Mouse (Mus musculus) T-cell, adult 66 days (primary cell): Measurements from ENCODE around the gene Cenpx. TPM values are rescaled to one million over a fixed set of nuclear protein-coding genes. Genes with fewer than 3 reads are reported as not detected.

ENCODE experiments used
- total RNA-seq, 2 experiments: library from RNA; stranded (reverse); gene quantifications; 3 replicates in 1 of 2; 4 replicates in 1 of 2; pipeline ENCODE4 v1.2.4; 2023

Gene Cenpx
- 10 to 100 TPM; 32.7 to 35.1 TPM for total RNA-seq

DNA sequence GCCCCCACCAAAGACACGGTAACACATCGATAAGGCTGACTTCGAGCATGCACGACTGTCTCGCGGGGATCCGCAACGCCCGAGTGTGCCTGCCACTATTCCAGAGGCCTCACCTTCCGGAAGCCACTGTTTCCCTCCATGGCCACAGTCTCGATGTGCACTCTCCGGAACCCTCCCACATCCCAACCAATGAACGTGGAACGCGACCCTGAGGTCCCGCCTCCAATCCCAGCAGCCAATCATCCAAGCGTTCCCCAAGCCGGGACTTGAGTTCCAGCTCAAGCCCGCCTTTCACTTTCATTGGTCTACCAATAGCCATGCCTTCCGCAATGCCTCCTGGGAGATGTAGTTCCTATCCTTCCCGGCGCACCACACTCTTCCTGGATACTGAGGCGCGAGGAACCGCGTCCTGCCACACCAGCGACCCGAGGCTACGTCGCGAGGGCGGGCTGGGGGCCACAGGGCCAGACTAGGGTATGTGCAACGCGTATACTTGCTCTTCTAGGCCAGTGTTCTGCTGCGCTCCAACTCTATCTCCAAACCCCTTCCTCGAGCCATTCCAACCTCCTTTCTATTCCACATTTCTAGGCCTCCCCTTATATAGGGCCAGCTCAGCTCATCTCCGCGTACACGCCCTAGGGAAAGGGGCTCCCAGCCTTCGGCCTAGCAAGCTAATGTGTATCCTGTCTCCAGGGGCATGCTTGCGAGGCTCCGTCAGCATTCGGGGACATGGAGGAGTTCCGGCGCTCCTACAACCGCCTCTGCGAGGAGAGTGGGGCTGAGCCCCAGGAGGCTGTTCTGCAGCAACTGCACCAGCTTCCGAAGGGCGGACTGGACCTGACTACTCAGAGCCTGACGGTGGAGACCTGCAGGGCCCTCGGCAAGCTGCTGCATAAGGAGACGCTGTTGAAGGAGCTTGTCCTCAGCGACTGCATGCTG lies at the start of gene Cenpx, which contains the start of gene Lrrc45:
TSS of gene Cenpx (minus strand) at position 159 of the 939 bp plus-strand sequence.
TSS of gene Lrrc45 (plus strand) at position 346 of the 939 bp plus-strand sequence.

DNA sequence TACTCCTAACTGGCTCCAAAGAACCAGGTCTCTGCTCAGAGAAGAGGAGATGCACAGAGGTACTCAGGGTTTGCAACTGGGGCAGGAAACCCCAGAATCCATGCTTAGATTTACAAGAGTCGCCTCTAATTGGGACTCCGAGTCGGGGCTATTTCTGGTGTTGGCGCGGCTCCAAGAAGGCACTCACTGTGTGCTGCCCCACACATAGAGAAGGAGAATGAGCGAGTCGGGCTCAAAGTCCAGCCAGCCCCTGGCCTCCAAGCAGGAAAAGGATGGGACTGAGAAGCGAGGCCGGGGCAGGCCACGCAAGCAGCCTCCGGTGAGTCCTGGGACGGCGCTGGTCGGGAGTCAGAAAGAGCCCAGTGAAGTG lies 49.1 kb upstream of the Cenpx start, which contains the start of gene Hmga1b:
TSS of gene Hmga1b (plus strand) at position 123 of the 370 bp plus-strand sequence.

DNA sequence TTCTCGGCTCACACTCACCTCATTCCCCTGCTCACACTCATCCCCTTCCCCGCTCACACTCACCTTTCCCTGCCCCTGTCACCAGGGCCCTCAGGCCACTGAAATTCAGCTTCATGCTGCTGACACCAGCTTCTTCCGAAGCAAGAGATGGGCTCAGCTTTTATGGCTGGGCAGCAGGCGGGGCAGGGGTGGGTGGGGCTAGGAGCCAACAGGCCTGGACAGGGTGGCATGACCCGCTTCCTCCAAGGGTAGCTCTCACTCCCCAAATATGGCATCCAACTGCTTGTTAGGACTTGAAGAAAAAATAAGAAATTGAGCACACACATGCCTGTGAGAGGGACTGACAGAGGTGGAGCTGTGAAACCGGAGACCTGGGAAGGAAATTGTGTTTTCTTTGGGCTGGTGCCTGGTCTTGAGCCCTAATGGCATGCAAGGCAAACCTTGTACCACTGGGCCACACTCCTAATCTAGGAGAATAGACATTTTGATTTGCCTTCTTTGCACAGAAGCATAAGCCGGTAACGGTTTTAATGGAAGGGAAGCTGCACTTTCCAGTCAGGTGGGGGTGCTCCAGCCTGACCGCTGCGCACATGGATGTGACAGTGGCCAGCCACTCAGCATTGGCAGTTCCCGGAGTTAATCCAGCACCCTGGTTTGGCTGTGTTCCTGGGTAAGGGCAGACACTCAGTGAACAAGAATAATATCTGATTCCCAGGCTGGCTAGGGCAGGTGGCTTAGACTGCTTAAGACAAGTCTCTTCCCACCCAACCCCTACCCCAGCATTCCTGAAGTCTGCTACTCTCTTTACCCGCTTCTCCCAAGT lies 18.5 kb upstream of the Cenpx start, which contains the start of gene Cbr2:
TSS of gene Cbr2 (minus strand) at position 257 of the 823 bp plus-strand sequence.

DNA sequence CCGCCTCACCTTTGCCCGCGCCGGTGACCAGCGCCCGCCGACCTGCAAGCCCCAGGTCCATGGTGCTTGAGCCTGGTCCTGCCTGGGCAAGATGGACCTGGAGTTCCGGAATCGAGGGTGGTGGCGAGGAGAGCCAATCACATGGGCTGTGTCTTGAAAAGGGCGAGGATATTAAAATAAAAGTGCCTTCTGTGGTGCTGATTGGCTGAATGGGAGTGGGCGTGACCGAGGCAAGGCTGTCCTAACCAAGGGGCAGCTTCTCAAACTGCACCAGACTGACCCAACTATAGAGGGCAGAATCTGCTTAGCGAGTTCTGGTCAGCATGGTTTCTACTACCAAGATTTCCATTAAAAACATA lies 13.6 kb upstream of the Cenpx start, which contains the start of gene Dcxr:
TSS of gene Dcxr (minus strand) at position 113 of the 359 bp plus-strand sequence.

DNA sequence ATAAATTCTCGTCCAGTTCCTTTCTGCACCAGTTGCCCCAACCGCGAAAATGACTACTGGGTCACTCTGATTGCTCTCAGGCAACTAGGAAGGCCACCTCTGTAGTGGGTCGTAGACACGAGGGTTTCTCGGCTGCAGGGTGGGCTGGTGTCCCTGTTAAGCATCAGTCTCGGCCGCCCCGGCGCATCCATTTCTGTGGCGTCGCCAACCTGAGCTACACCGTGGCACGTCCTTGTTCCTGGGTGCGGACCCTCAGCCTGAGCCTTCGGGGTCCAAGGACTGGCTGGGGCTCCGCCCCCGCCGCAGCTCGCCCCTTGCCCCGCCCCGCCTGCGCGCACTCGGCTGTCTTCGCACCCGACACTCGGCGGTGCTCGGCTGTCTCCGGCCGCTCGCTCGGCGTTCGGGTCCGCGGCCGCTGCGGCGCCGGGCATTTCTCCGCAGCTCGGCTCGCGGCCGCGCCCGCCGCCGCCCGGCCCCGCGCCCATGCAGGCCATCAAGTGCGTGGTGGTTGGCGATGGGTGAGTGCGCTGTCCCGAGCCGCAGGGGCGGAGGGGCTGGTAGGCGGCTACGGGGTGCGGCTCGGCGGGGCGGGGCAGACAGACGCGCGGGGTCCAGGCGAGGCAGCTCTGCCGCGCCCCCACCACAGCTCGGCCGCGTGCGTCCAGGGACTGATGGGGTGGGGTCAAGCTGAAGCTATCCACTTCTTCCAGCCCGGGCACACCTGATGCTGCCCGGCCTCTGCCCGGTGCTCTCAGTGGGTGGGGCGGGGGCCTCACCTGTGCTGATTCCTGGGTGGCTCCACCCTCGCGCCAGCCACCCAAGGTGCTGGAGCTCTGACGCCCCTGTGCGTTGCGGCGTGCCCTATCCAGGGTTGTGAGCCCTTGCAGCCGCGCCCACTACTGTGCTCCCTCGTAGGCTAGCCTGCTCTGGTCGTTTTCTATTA lies 7.9 kb upstream of the Cenpx start, which contains the start of gene Rac3:
TSS of gene Rac3 (plus strand) at position 347 of the 943 bp plus-strand sequence.

DNA sequence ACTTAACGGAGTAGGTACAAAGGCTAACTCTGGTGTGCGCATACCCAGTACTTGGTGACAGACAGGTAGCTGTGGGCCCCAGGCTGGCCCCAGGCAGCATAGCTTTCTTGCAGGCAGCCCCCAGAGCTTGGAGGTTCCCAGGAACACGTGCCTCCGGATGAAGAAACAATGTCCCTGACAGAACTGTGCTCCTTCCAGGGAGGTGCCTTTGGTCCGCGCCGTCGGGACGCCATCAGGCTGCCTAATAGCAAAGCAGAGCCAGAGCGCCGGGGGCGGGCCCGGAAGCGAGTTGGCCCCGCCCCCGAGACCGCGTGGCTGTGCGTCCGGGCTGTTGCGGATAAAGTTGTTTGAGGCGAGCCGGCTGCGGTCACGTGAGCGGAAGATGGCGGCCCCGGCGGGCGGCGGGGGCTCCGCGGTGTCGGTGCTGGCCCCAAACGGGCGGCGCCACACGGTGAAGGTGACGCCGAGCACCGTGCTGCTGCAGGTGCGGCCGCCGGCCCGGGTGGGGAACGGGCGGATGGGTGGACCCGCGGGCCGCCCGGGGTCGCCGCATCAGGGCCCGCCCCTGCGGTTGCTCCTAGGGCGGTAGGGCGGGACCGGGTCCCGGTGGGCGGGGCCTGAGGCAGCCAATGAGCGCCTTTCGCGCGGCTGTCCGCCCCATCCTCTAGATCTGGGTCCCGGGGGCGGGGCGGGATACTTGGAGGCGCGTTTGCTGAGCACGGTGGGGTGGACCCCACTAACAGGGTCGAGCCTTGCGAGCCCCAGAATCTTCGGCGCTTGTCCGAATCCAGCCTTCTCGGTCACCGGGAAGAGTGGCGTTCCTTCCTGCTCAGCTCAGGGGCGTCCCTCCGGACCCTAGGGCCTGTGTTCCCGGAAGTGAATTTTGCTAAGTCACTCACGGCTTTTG lies 40.6 kb downstream of the Cenpx start, which contains the start of gene Aspscr1:
TSS of gene Aspscr1 (plus strand) at position 287 of the 907 bp plus-strand sequence.

DNA sequence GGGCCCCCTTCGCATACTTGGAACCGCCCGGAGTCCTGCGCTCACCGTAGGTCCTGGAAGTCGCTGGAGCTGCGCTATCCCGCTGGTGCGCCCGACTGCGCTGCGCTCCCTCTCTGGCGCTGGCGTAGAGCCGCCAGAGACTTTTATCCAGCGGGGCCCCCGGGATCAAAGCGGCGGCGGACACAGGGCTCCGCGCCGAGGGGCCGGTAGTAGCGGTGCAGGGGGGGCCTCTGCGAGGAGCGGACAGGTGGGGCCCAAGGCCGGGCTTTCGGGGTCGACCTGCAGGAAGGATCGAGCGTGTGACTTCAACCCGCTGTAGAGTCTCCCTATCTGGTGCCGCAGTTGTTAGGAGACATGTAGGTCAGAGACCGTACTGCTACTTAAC lies 52.5 kb downstream of the Cenpx start, which contains the start of gene Notum:
TSS of gene Notum (minus strand) at position 100 of the 385 bp plus-strand sequence.

Other genes starting within 250 kb of the Cenpx start
- 10 to 100 TPM; 14.0 to 17.5 TPM for gene Arl16, start 246.1 kb downstream of the Cenpx start, total RNA-seq
- gene Mrpl12, start 229.1 kb downstream of the Cenpx start, total RNA-seq: 10 to 100 TPM; 39.9 to 42.8 TPM
- gene Slc25a10, start 221.9 kb downstream of the Cenpx start, total RNA-seq: 10 to 100 TPM; 11.3 to 13.5 TPM
- not detected for gene Gcgr, start 183.0 kb downstream of the Cenpx start, total RNA-seq
- 10 to 100 TPM; 41.4 to 41.6 TPM for gene Mcrip1, start 164.0 kb downstream of the Cenpx start, total RNA-seq
- not detected for gene Ppp1r27, start 162.6 kb downstream of the Cenpx start, total RNA-seq
- gene P4hb, start 140.5 kb downstream of the Cenpx start, total RNA-seq: 100 to 1,000 TPM; 159 to 168 TPM
- 100 to 1,000 TPM; 410 to 436 TPM for gene Arhgdia, start 132.1 kb downstream of the Cenpx start, total RNA-seq
- gene Alyref, start 115.4 kb downstream of the Cenpx start, total RNA-seq: 100 to 1,000 TPM; 112 to 138 TPM
- 10 to 100 TPM; 80.1 to 83.9 TPM for gene Anapc11, start 115.3 kb downstream of the Cenpx start, total RNA-seq
- gene Npb, start 105.3 kb downstream of the Cenpx start, total RNA-seq: 1 to 10 TPM; 2.4 to 4.5 TPM
- gene Pcyt2, start 95.8 kb downstream of the Cenpx start, total RNA-seq: 100 to 1,000 TPM; 131 to 143 TPM
- gene Sirt7, start 88.5 kb downstream of the Cenpx start, total RNA-seq: 100 to 1,000 TPM; 132 to 138 TPM
- 10 to 100 TPM; 26.8 to 34.7 TPM for gene Mafg, start 80.1 kb downstream of the Cenpx start, total RNA-seq
- 1 to 10 TPM; 1.8 to 2.8 TPM for gene Pycr1, start 70.0 kb downstream of the Cenpx start, total RNA-seq
- not detected for gene Myadml2, start 65.6 kb downstream of the Cenpx start, total RNA-seq
- not detected for gene Notum, start 52.6 kb downstream of the Cenpx start, total RNA-seq
- gene Aspscr1, start 40.8 kb downstream of the Cenpx start, total RNA-seq: 100 to 1,000 TPM; 100 to 106 TPM
- gene Lrrc45, start 187 bp upstream of the Cenpx start, total RNA-seq: 10 to 100 TPM; 32.4 to 37.7 TPM
- gene Rac3, start 7.7 kb upstream of the Cenpx start, total RNA-seq: 1 to 10 TPM in 1 of 2 experiments, not detected in 1; 1.4 TPM
- gene Dcxr, start 13.5 kb upstream of the Cenpx start, total RNA-seq: under 1 TPM in 1 of 2 experiments, not detected in 1; 0.89 TPM
- gene Cbr2, start 18.4 kb upstream of the Cenpx start, total RNA-seq: not detected
- 10 to 100 TPM; 25.4 to 31.0 TPM for gene Hmga1b, start 49.1 kb upstream of the Cenpx start, total RNA-seq
- 10 to 100 TPM; 16.4 to 16.7 TPM for gene Rfng, start 70.5 kb upstream of the Cenpx start, total RNA-seq
- 10 to 100 TPM; 73.1 to 93.6 TPM for gene Gps1, start 70.5 kb upstream of the Cenpx start, total RNA-seq
- gene Dus1l, start 82.7 kb upstream of the Cenpx start, total RNA-seq: 10 to 100 TPM; 53.5 to 62.9 TPM
- gene Fasn, start 110.8 kb upstream of the Cenpx start, total RNA-seq: 100 to 1,000 TPM; 154 to 171 TPM
- under 1 TPM; 0.39 to 0.84 TPM for gene Ccdc57, start 219.1 kb upstream of the Cenpx start, total RNA-seq
- 1 to 10 TPM; 1.9 to 7.6 TPM for gene Slc16a3, start 234.7 kb upstream of the Cenpx start, total RNA-seq